Mouse (Mus musculus): ENCODE measurements around the gene Amtn.

- TF ChIP-seq CTCF (IDR thresholded peaks at IDR 0.05; ENCODE audit: low read depth) (no peak), EP300 (IDR thresholded peaks at IDR 0.05; ENCODE audit: low read depth) (no peak)
Measured at GRCm38 (mm10) chr5:88375808-88376207, at the start of gene Amtn.
